Mouse (Mus musculus) liver, embryonic 14.5 days (tissue): ENCODE results near the gene Il27.

ENCODE experiments used
- CTCF ChIP-seq: IDR thresholded peaks from 2 replicates; pipeline ENCODE4 v1.5.1; 2016; ENCODE audit warnings: antibody characterized with exemption, low read depth, control low read depth
- EP300 ChIP-seq: IDR thresholded peaks from 2 replicates; pipeline ENCODE4 v1.6.1; 2016; ENCODE audit warnings: antibody characterized with exemption, low read depth

DNA sequence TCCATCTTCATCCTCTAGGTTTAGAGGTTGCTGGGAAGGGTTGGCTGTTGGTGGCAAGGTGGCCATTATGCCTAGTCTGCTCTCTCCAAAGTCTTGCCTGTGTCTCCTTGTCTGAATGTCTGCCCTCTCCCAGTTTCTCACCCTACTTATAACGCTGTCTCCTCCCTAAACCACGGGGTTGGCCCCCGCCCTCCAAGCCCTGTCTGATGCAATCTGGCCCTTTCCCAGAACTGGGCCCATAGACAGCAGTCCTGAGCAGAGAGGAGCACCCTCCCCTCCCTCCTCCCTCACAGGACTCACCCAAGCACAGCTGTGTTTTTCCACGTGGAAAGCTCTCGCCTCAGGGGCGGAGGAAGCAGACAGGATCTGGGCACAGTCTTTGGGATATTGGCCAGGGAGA, 30.6 kb upstream of the Il27 start:
- TF ChIP-seq CTCF (no peak), EP300 (no peak)
